Mouse (Mus musculus) kidney, embryonic 14.5 days (tissue): Measurements from ENCODE around the gene Prune2. TPM values are rescaled to one million over a fixed set of nuclear protein-coding genes. Genes with fewer than 3 reads are reported as not detected.

Source experiments
- ATAC-seq: fragments of 200-750 bp; cut with Nextera tagmentation; 2 replicates; pipeline ENCODE4 v1.8.0; 2017; ENCODE audit warnings: moderate number of reproducible peaks, mild to moderate bottlenecking, moderate TSS enrichment, moderate library complexity; ENCODE audit not compliant: low FRiP score, low TSS enrichment
- H3K27ac ChIP-seq: fragments of 300-500 bp; sonication (generic); 2 replicates; pipeline ENCODE4 v1.5.1; 2014; ENCODE audit warnings: low read depth, mild to moderate bottlenecking, low read length, moderate library complexity, mixed read lengths
- H3K27me3 ChIP-seq: fragments of 300-500 bp; sonication (generic); 2 replicates; pipeline ENCODE4 v1.6.1; 2014; ENCODE audit warnings: mild to moderate bottlenecking, low read length; ENCODE audit not compliant: control insufficient read depth, insufficient read depth
- H3K36me3 ChIP-seq: fragments of 300-500 bp; sonication (generic); 2 replicates; pipeline ENCODE4 v1.6.1; 2014; ENCODE audit warnings: low read length, mixed read lengths; ENCODE audit not compliant: control insufficient read depth, insufficient read depth
- H3K4me1 ChIP-seq: fragments of 300-500 bp; sonication (generic); 2 replicates; pipeline ENCODE4 v1.6.1; 2014; ENCODE audit warnings: low read length, mixed read lengths; ENCODE audit not compliant: control insufficient read depth, insufficient read depth
- H3K4me2 ChIP-seq: fragments of 300-500 bp; sonication (generic); replicated peaks from 2 replicates; pipeline ENCODE4 v1.6.1; 2014; ENCODE audit warnings: low read depth, mild to moderate bottlenecking, low read length
- H3K4me3 ChIP-seq: fragments of 300-500 bp; sonication (generic); 2 replicates; pipeline ENCODE4 v1.5.1; 2014; ENCODE audit warnings: mild to moderate bottlenecking, low read length
- H3K9ac ChIP-seq: fragments of 300-500 bp; sonication (generic); 2 replicates; pipeline ENCODE4 v1.6.1; 2014; ENCODE audit warnings: low read depth, mild to moderate bottlenecking, low read length, moderate library complexity
- H3K9me3 ChIP-seq: fragments of 300-500 bp; sonication (generic); 2 replicates; pipeline ENCODE4 v1.6.1; 2016; ENCODE audit warnings: low read length; ENCODE audit not compliant: control insufficient read depth
- WGBS: fragments of 180-500 bp; shearing (Covaris S2); extraction: QIAGEN DNeasy Blood & Tissue Kit; methylation state at CpG from one replicate; pipeline ENCODE4 v1.1.7; 2014; 5-methylcytosine and 5-hydroxymethylcytosine counted together
- polyA plus RNA-seq: library from polyadenylated mRNA; unstranded; fragments of >200 nt; fragmentation: Nextera tagmentation; extraction: Ambion mirVana; gene quantifications from 2 replicates; pipeline ENCODE4 v1.2.1, GENCODE M21; 2014

The Prune2 gene
- polyA plus RNA-seq, 1 experiment from 2014 or later, result 2.2 TPM

- Histone ChIP-seq H3K4me1 (no peaks in the 10 kb centered on the region), H3K27me3 (no peaks in the 10 kb centered on the region), H3K9ac (no peak overlapping the region), H3K36me3 (no peaks in the 10 kb centered on the region), H3K4me2 (no peak overlapping the region), H3K9me3 (no peaks in the 10 kb centered on the region), H3K4me3 (no peak overlapping the region), H3K27ac (no peak overlapping the region)
- WGBS, result 67% methylated on average over 10 of the region's 10 CpGs
- no peak for ATAC-seq
These were observed 58.6 kb downstream of the Prune2 start for GRCm38 (mm10) chr19:17014337-17015124.

GRCm38 (mm10) chr19:17024748-17025147 is 68.8 kb downstream of the Prune2 start:
- WGBS, result 59% methylated on average over 4 of the region's 4 CpGs
- Histone ChIP-seq H3K36me3 (no peaks in the 10 kb centered on the region), H3K27ac (no peak overlapping the region), H3K9me3 (no peaks in the 10 kb centered on the region), H3K27me3 (no peaks in the 10 kb centered on the region), H3K4me1 (no peaks in the 10 kb centered on the region), H3K9ac (no peak overlapping the region), H3K4me2 (no peak overlapping the region), H3K4me3 (no peak overlapping the region)
- ATAC-seq, result no peak

DNA sequence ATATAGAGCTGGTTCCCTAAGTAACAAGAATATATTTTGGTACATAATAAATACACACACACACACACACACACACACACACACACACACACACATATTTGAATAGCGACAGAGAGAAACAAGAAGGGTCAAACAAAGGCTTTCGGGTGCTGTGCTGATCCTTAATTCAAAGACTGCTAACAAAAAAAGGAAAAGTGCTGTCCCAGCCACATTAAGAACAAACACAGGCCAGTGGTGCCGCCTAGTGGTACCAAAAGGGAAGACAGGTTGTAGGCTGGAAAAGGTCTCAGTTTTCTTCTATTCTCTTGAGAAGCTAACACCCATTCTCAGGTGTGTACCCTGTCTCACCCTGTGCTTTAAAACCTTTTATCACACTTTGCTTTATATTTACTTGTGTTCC is 74.4 kb downstream of the Prune2 start:
- Histone ChIP-seq H3K4me1 (no peaks in the 10 kb centered on the region), H3K36me3 (no peaks in the 10 kb centered on the region), H3K27me3 (no peaks in the 10 kb centered on the region), H3K4me3 (no peak overlapping the region), H3K27ac (no peak overlapping the region), H3K9me3 (no peaks in the 10 kb centered on the region), H3K9ac (no peak overlapping the region), H3K4me2 (no peak overlapping the region)
- 6% methylated on average over 3 of the region's 3 CpGs for WGBS
- no peak for ATAC-seq

GRCm38 (mm10) chr19:17032314-17032713 is 76.4 kb downstream of the Prune2 start:
- WGBS, result 82% methylated on average over 3 of the region's 3 CpGs
- Histone ChIP-seq H3K4me2 (no peak overlapping the region), H3K9ac (no peak overlapping the region), H3K9me3 (no peaks in the 10 kb centered on the region), H3K27ac (no peak overlapping the region), H3K27me3 (no peaks in the 10 kb centered on the region), H3K4me1 (no peaks in the 10 kb centered on the region), H3K4me3 (no peak overlapping the region), H3K36me3 (no peaks in the 10 kb centered on the region)
- no peak for ATAC-seq

DNA sequence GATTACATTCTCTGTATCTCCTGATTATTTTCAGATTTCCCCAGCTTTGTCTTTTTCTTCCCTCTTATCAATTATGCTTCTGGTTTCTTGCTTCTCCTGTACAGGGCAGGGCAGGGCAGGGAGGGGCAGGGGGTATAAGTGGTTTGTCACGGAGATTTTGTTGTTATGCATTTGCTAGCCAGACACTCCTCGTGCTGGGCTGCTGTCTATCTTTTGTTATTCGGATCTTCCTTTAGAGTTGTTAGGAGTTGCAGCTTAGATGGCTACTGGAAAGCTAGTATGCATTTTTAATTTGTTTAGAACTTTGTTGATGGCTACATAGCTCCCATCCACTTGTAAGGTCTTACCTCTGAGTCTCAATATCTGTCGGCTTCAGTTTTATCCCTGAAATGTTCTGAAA is 91.0 kb downstream of the Prune2 start:
- Histone ChIP-seq H3K36me3 (no peaks in the 10 kb centered on the region), H3K27me3 (0 out of 2 replicates have a peak, but pooled peaks cover 3% of the 10 kb centered on the region), H3K4me2 (no peak overlapping the region), H3K27ac (no peak overlapping the region), H3K4me1 (no peaks in the 10 kb centered on the region), H3K4me3 (no peak overlapping the region), H3K9me3 (no peaks in the 10 kb centered on the region), H3K9ac (no peak overlapping the region)
- 81% methylated on average over 4 of the region's 4 CpGs for WGBS
- ATAC-seq, result no peak

GRCm38 (mm10) chr19:17055892-17056291 is 100.0 kb downstream of the Prune2 start:
- Histone ChIP-seq H3K9ac (no peak overlapping the region), H3K4me2 (no peak overlapping the region), H3K36me3 (no peaks in the 10 kb centered on the region), H3K27me3 (no peaks in the 10 kb centered on the region), H3K4me1 (no peaks in the 10 kb centered on the region), H3K9me3 (no peaks in the 10 kb centered on the region), H3K4me3 (no peak overlapping the region), H3K27ac (no peak overlapping the region)
- WGBS, result 60% methylated on average over 3 of the region's 3 CpGs
- ATAC-seq, result no peak

- Histone ChIP-seq H3K4me1 (no peaks in the 10 kb centered on the region), H3K4me2 (no peak overlapping the region), H3K9ac (no peak overlapping the region), H3K9me3 (no peaks in the 10 kb centered on the region), H3K27me3 (no peaks in the 10 kb centered on the region), H3K36me3 (no peaks in the 10 kb centered on the region), H3K4me3 (no peak overlapping the region), H3K27ac (no peak overlapping the region)
- 69% methylated on average over 5 of the region's 5 CpGs for WGBS
- ATAC-seq, result no peak
These were observed 104.2 kb downstream of the Prune2 start for GRCm38 (mm10) chr19:17060106-17060505.

GRCm38 (mm10) chr19:17064421-17064820 is 108.5 kb downstream of the Prune2 start:
- Histone ChIP-seq H3K9ac (no peak overlapping the region), H3K36me3 (no peaks in the 10 kb centered on the region), H3K4me2 (no peak overlapping the region), H3K27me3 (no peaks in the 10 kb centered on the region), H3K9me3 (no peaks in the 10 kb centered on the region), H3K4me3 (no peak overlapping the region), H3K27ac (no peak overlapping the region), H3K4me1 (no peaks in the 10 kb centered on the region)
- ATAC-seq, result no peak

DNA sequence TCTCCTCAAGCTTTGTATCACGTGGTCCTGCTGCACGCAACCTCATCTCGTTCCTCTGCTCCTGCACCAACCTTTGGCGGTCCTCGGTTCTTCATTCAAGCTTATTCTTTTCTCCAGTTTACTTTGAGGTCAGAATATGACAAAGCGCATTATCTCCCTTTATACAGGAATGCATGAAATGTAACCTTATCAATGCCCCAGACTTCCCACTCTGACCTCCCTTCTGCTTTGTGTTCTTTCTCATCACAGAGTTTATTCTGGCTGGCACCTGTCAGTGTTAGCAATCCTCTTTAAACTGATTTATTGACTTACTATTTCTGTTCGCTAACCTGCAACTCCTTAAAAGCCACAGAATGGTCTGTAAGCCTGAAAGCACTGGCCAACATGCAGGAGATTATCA is 113.1 kb downstream of the Prune2 start:
- Histone ChIP-seq H3K27me3 (no peaks in the 10 kb centered on the region), H3K9ac (no peak overlapping the region), H3K27ac (no peak overlapping the region), H3K9me3 (no peaks in the 10 kb centered on the region), H3K36me3 (no peaks in the 10 kb centered on the region), H3K4me2 (no peak overlapping the region), H3K4me1 (no peaks in the 10 kb centered on the region), H3K4me3 (no peak overlapping the region)
- ATAC-seq, result no peak
- WGBS, result 89% methylated on average over 7 of the region's 7 CpGs
